Mouse (Mus musculus) mature B cell (primary cell): ENCODE measurements around the gene Tor2a.

Experiments
- in situ Hi-C: fragments of 300-500 bp; cut with MboI; formaldehyde crosslinking; loops from 2 replicates; pipeline ENCODE4 v1.14.3; 2019

The Tor2a gene

GRCm38 (mm10) chr2:32728463-32728862 is 28.6 kb upstream of the Tor2a start:
- in situ Hi-C loops, result no loop called here

GRCm38 (mm10) chr2:32729547-32729946 is 27.5 kb upstream of the Tor2a start:
- in situ Hi-C loops, result no loop called here

GRCm38 (mm10) chr2:32730854-32731253 is 26.2 kb upstream of the Tor2a start:
- in situ Hi-C loops, result no loop called here

GRCm38 (mm10) chr2:32731911-32732310 is 25.1 kb upstream of the Tor2a start:
- in situ Hi-C loops, result no loop called here

- in situ Hi-C loops, result no loop called here
Observed at GRCm38 (mm10) chr2:32732695-32733094, 24.3 kb upstream of the Tor2a start.

GRCm38 (mm10) chr2:32734480-32734879 is 22.6 kb upstream of the Tor2a start:
- in situ Hi-C loops, result no loop called here

GRCm38 (mm10) chr2:32734933-32735332 is 22.1 kb upstream of the Tor2a start:
- in situ Hi-C loops, result no loop called here

GRCm38 (mm10) chr2:32736306-32736829 is 20.7 kb upstream of the Tor2a start:
- in situ Hi-C loops, result no loop called here

GRCm38 (mm10) chr2:32737008-32737407 is 20.0 kb upstream of the Tor2a start:
- in situ Hi-C loops, result no loop called here

- in situ Hi-C loops, result no loop called here
Observed at GRCm38 (mm10) chr2:32739311-32739710, 17.7 kb upstream of the Tor2a start.

- in situ Hi-C loops, result no loop called here
Observed at GRCm38 (mm10) chr2:32740916-32741272, 16.1 kb upstream of the Tor2a start, which contains the start of gene 6330409D20Rik. 6330409D20Rik (minus strand) TSS chr2:32741016.

- in situ Hi-C loops, result no loop called here
Observed at GRCm38 (mm10) chr2:32741273-32742172, 15.5 kb upstream of the Tor2a start.

GRCm38 (mm10) chr2:32742173-32742531 is 14.9 kb upstream of the Tor2a start:
- in situ Hi-C loops, result no loop called here

- in situ Hi-C loops, result no loop called here
Observed at GRCm38 (mm10) chr2:32744272-32744982, 12.6 kb upstream of the Tor2a start.

GRCm38 (mm10) chr2:32749082-32749481 is 8.0 kb upstream of the Tor2a start:
- in situ Hi-C loops, result no loop called here

GRCm38 (mm10) chr2:32750199-32750598 is 6.8 kb upstream of the Tor2a start:
- in situ Hi-C loops, result no loop called here

- in situ Hi-C loops, result no loop called here
Observed at GRCm38 (mm10) chr2:32750887-32751664, 6.0 kb upstream of the Tor2a start.

- in situ Hi-C loops, result no loop called here
Observed at GRCm38 (mm10) chr2:32751665-32752033, 5.4 kb upstream of the Tor2a start.

GRCm38 (mm10) chr2:32752181-32752580 is 4.9 kb upstream of the Tor2a start:
- in situ Hi-C loops, result no loop called here

GRCm38 (mm10) chr2:32756674-32757055 is 369 bp upstream of the Tor2a start:
- in situ Hi-C loops, result loop anchor here (5.0 kb wide), 1 partner anchor 44 kb away; the partner anchor contains the start of gene Cdk9

- in situ Hi-C loops, result loop anchor here (5.0 kb wide), 1 partner anchor 46 kb away; the partner anchor contains the start of gene Cdk9
Observed at GRCm38 (mm10) chr2:32758503-32758902, 1.5 kb downstream of the Tor2a start.

GRCm38 (mm10) chr2:32759001-32759400 is 2.0 kb downstream of the Tor2a start:
- in situ Hi-C loops, result loop anchor here (5.0 kb wide), 1 partner anchor 47 kb away; the partner anchor contains the start of gene Cdk9
